Mouse (Mus musculus) heart, postnatal 4 days (tissue): ENCODE data around the gene Lpar2. TPM values are rescaled to one million over a fixed set of nuclear protein-coding genes. Genes with fewer than 3 reads are reported as not detected.

Source experiments
- DNase-seq: peaks from one replicate; pipeline ENCODE4 v3.0.0; 2021
- total RNA-seq, 2 experiments: library from RNA; stranded (reverse); gene quantifications; 2 replicates each; pipeline ENCODE4 v1.2.3; 2021

The Lpar2 gene
- total RNA-seq, result 1 to 10 TPM in 1 of 2 experiments, under 1 TPM in 1; 0.91 to 1.1 TPM

DNA sequence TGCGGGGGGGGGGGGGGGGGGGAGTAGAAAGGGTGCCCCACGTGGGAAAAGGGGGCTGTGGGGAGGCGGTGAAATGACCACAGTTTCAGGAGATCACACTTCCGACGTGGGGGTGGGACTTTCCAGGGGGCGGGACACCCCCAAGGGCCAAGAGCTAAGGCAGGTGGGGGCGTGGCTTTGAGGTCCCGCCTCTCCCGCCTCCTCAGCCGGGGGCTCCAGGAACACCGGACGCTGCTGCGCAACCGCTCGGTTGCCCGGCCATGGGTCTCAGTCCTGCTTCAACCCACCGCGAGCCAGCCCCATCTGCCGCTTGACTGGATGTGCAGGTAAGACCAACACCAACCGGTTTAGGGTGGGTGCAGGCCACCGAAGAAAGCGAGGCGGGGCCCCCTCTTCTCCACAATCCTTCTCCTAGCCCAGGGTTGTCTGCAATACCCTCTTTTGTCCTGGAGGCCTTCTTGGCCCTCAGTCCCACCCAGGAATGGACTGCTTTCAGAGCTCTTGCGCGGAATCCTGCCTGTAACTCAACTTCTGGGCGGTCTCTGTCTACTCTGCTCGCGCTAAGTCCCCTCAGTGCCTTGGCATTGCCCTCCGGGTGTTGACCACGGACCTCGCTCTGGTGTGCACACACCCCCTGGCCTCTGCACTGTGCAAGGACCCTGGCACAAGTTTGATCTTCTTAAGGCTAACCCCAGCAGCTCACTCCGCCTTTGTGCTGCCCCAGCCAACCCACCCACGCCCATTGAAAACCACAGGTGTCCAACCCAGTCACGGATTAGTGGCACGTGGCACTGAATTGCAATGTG, at the start of gene Lpar2:
Gene Lpar2, plus strand, starts transcription at position 44 of the 806 bp plus-strand sequence.
- DNase-seq, result peak; percentile 44

DNA sequence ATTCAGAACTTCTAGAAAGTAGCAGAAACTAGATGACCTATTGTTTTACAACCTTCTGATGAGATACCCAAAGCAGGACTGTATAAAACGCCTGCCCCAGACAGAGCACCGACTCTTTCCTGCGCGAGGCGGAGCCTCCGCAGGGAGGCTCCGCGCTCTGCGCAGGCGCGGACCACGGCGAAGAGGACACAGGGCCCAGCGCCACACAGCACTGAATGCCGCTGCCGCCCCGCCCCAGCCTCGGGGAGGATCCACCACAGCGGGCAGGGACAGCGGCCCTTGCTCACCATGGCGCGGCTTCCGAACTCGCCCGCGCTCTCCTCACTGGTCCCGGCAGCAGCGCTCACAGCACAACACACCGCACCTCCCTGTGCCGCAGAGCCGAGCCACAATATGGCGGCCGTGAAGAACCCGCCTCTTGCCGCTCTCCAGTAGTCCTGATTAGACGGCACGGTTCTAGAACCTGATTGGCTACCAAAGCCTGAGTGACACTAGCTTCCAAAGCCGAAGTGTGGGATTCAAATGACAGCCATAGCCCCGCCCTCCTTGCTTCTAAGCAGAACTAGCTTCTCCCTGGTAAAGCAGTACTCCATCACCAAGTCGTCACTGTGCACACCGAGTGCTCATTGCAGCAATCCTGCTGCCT, 47.6 kb upstream of the Lpar2 start, which contains the start of gene Gm20422:
Gene Gm20422, minus strand, starts transcription at position 384 of the 646 bp plus-strand sequence.
- peak; percentile 87 for DNase-seq

DNA sequence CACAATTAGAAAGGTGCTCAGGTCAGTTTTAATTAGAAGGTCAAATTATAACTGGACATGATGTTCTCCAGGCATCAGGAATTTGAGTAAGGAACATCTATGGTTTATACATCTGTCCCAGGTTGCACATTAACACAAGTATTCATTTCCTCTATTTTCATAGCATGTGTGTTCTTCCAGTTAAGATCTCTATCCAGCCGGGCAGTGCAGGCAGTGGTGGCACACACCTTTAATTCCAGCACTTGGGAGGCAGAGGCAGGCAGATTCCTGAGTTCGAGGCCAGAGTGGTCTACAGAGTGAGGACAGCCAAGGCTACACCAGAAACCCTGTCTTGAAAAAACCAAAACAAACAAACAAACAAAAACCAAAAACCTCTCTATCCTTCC, 47.1 kb upstream of the Lpar2 start:
- DNase-seq, result no peak

DNA sequence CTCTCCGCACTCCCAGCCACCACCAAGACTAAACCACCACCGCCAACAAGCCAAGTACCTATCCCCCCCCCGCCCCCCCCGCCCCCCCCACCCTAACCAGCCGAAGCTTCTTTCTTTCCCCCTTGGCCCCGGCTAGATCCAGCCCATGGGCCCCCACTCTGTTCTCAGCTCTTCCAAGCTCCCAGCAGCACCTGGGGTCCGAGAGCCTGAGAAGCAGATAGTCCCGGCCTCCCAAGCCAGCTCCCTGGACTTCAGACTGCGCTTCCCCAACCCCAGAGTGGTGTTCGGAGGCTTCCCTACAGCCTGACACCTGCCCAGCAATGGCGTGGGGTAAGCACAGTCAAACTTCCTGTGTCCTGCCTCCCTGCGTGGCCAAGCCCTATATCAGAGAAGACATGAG, 45.1 kb upstream of the Lpar2 start:
- no peak for DNase-seq

DNA sequence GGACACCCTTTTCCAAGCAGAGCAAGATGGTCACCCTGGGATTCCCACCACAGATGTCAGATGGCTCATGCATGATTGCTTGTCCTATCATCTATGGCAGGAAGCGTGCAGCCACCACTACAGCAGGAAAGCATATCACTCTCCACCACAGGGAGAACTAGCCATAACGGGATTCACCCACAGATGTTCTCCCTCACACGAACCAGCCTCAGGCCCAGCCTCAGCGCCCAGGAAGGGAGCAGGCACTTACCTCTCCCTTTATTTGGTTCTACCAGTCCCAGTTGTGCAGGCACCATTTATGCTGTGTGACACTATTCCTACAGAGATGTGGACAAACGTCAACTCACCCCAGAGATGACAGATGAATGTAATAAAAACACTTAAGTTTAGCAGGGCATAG, 33.1 kb upstream of the Lpar2 start:
- no peak for DNase-seq

DNA sequence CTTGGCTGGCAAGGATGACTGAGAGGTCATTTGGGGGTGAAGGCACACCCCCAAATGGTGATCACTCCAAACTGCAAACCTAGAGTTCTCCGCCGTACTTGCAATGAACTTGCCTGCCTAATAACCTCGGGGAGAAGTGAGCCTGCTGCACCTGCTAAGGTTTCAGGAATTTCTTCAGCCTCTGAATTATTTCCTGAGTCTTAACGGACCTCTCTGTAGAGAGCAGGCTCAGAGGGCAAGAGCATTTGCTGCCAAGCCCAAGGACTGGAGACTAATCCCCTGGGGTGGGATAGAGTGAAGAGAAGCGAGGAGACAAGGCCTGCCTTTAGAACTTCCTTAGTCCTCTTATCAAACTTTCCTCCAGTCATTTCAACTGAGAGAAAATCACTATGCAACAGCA, 32.5 kb upstream of the Lpar2 start:
- no peak for DNase-seq

DNA sequence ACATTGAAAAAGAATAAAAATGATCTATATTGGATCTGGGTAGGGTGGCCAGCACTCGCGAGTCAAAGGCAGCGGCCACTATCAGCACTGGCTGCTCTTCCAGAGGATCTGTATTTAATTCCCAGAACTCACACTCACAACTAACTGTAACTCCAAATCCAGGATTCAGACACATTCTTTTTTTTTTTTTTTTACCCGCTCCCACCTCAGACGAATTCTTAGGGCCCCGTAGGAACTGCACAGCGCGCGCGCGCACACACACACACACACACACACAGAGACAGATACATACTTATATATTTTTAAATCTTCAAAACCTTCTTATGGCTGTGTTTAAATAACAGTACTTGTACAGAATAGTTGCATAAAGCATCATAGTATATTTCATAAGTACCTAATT, 31.9 kb upstream of the Lpar2 start:
- DNase-seq, result no peak

DNA sequence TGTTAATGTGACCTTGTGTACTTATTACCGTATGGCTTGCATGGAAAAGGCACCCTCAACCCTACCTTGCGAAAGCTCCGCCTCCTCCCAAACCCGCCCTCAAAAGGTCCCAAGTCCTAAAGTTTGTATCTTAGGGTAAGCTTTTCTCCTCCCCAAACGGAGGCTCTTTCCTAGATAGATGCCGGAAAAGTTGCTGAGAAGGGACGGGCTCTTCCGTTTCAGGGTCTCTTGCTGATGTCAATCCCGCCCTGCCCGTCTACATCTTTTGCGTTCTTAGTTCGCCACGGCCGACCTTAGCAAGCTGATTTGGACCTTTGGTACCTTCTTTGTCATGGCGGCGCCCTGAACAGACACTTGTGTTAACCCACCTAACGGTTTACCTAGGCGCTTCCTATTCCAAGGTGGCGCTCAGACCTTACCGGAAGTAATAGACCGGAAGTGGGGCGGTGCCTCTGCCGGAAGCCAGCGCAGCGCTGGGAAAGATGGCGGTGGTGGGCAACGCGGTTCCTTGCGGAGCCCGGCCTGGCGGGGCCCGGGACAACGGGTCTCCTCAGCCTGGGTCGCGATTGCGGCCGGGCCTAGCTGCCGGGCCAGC, 31.4 kb upstream of the Lpar2 start, which contains the start of the genes Atp13a1 and Zfp866:
Gene Atp13a1, plus strand, starts transcription at position 391 of the 595 bp plus-strand sequence.
Gene Zfp866, minus strand, starts transcription at position 406 of the 595 bp plus-strand sequence.
- DNase-seq, result peak; percentile 91

DNA sequence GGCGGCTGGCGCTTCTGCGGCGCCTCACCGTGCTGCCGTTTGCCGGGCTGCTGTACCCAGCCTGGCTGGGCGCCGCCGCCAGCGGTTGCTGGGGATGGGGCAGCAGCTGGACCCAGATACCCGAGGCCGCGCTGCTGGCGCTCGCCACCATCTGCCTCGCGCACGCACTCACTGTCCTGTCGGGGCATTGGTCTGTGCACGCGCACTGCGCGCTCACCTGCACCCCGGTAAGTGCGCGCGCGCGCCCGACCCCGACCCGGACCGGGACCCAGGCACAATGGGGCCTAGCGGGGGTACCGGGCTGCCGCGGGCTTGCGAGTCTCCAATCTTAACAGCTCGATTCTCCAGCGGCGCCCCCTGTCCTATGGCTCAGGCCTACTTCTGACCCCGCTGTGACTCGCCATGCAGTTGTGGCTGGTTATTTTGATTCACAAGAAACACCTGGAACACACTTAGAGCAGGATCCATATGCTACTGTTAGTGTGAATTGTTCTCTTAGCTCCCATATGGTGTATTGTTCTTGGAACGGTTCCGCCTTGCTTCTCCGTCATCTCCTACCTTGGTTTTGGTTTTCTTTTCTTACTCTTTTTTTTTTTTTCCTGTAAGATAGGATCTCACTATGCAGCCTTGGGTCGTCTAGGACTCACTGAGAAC, 30.7 kb upstream of the Lpar2 start:
- DNase-seq, result peak; percentile 45

DNA sequence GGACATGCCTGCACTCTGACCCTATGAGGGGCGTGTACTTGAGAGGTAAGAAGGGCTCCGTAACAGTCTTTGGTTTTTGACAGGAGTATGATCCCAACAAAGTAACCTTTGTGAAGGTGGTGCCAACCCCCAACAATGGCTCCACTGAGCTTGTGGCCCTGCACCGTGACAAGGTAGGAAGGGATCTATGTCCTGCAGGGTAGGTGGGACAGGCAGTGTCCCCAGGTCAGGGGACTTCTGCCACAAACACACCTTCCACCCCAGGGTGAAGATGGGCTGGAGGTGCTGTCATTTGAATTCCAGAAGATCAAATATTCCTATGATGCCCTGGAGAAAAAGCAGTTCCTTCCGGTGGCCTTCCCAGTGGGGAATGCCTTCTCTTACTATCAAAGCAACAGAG, 28.6 kb upstream of the Lpar2 start:
- DNase-seq, result no peak

DNA sequence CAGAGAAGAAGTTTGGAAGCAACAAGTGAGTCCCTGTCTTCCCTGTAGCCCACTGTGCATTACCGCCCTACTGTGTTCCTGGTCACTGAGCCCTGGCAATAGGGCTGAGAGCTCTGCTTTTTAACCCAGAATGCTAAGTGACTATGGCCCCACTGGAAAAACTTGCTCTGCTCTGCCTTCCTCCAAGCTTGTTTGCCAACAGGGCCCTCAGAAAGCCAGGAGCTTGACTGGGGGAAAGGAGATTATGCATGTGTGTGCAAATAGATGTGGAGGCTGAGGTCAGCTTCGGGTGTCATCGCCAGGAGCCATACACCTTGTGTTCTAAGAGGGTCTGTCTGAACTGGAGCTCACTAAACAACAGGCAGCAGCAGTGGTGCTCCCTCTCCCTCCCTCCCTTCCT, 28.1 kb upstream of the Lpar2 start:
- no peak for DNase-seq

DNA sequence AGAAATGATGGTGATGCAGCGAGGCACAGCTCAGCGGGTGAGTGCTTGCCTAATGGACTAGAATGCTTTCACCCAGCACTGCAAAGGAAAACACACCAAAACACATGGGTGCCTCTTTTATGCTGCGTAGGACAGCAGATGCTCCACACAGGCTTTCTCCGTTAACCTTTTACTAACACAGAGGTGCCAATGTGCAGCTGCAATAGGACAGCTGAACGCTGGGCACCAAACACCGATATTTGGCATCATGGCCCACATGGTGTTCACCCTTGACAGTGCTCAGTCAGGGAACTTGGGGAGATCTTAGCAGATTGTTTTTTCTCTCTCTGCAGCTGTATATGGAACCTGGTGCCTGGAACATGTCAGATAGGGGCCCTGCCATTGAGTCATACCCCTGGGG, 27.3 kb upstream of the Lpar2 start:
- no peak for DNase-seq

DNA sequence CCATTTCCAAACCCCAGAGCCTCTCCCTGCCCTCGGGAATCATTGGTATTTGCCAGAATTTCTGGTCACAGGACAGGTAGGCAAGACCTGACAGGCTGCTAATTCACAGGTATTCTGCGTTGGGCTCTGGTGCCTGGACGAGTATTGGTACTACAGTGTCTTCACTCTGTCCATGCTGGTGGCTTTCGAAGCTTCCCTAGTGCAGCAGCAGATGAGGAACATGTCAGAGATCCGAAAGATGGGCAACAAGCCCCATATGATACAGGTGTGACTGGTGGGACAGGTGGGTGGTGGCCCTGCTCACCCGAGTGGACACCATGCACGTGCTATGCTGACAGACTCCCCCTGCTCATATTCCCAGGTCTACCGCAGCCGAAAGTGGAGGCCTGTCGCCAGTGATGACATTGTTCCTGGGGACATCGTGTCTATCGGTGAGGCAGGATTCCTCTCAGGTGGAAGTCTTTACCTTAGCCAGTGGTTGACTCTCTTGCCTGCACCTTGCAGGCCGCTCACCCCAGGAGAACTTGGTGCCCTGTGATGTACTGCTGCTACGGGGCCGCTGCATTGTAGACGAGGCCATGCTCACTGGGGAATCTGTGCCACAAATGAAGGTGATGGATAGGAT, 25.4 kb upstream of the Lpar2 start:
- DNase-seq, result no peak

DNA sequence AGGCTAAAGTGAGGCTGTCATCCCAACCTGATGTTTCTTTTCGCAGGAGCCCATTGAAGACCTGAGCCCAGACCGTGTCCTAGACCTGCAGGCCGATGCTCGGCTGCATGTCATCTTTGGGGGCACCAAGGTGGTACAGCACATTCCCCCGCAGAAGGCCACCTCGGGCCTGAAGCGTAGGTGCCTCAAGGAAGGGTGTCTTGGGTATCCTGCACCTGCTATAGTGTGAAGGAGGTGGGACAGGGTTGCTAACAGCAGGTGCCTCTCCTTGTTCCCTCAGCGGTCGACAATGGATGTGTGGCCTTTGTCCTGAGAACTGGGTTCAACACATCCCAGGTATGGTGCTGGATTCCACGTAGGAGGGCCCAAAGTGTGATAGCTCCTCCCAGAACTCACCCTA, 24.6 kb upstream of the Lpar2 start:
- DNase-seq, result peak; percentile 2

DNA sequence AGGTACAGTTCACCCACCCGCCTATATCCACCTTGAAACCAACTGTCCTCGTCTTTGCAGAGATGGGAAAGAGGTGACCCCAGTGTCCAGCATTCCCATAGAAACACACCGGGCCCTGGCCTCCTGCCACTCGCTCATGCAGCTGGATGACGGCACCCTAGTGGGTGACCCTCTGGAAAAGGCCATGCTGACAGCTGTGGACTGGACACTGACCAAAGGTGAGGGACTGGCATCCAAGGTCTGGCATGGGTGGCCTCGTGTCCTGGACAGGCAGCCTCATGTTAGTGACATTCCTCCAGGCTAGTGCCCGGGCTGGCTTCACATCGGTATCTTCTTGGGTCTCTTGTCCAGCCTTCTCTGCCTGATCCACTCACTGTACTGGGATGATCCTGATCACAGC, 23.0 kb upstream of the Lpar2 start:
- peak; percentile 4 for DNase-seq

DNA sequence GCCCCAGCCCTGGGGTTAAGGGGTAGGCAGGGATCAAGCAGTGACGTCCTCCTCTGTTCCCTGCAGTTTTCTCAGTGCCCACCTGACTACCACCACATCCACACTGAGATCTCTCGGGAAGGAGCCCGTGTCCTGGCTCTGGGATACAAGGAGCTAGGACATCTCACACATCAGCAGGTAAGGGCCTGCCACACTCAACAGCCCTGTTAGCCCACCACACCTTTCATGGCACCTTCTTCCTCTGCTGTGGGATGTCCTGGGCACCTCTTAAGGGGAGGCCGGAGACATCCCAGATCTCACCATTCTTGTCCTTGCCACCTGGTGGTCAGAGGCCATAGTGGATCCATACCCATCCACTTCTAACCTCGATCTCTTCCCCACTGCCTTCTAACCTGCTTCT, 22.3 kb upstream of the Lpar2 start:
- DNase-seq, result peak; percentile 3

DNA sequence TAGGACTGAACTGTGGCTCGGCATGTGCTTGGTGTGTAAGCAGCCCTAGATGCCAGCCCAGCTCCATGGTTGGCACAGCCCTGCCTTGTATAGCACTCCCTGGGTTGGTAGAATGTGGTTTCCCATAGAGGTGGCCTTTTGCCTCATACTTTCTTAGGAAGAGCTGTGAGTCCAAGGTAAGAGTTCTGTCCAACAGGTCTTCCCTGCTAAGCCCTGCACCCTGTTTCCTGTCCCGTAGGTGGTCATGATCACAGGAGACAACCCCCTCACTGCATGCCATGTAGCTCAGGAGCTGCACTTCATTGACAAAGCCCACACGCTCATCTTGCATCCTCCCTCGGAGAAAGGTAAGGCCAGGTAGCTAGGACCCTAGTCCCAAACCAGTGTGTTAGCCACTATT, 20.4 kb upstream of the Lpar2 start:
- no peak for DNase-seq

DNA sequence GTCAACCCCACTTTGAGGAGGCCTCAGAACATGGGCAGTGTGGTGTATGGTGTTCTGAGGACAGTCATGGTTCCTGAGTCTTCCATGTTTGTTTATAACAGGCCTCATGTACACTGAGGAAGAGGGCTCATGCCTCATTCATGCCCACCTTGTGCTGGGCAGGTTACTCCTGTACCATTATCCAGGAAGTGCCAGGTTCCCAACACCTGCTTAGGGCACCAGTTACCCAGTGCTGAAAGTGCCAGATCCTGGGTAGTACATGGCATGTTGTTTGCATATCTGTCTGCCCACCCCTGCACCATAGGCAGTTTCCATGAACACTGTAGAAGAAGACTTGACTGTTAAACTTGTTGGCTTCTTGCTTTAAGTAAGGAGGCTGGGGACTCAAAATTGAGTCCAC, 20.0 kb upstream of the Lpar2 start:
- no peak for DNase-seq

DNA sequence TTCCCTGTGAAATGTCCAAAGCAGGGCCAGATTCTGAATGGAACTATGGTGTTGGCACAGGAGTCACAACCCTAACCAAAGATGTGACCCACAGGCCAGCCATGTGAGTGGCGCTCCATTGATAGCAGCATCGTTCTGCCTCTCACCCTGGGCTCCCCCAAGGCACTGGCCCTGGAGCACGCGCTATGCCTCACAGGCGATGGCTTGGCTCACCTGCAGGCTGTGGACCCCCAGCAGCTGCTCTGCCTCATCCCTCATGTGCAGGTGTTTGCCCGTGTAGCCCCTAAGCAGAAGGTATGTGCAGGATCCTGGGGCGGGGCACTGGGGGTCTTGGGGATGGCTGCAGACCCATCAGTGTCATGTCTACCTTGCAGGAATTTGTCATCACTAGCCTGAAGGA, 18.9 kb upstream of the Lpar2 start:
- DNase-seq, result no peak

DNA sequence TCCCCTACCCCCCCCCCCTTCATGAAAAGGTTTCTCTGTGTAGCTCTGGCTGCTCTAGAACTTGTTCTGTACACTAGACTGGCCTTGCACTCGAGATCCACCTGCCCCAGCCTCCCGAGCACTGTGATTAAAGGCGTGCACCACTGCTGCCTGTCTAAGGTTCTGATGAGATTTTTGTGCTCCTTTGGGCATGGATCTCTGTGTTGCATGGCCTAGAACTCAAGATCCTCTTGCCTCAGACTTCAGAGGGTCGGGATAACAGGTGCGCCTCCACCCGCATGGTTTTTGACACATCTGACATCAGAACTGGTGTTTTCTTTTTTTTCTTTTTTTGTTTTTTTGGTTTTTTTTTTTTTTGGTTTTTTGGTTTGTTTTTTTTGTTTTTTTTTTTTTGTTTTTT, 17.7 kb upstream of the Lpar2 start:
- no peak for DNase-seq

DNA sequence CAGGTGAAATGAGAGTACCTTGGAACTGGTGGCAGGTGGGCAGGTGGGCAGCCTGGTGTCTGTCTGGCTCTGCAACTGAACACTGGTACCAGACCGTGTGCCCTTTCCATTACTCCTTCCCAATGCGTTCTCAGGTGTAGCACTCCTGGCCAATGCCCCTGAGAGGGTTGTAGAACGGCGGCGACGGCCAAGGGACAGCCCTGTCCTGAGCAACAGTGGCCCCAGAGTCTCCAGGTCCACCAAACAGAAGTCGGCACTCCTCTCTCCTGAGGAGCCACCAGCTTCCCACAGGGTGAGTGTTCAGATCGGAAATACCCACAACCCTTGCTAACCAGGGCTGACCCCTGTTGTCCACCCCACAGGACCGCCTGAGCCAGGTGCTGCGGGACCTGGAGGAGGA, 17.1 kb upstream of the Lpar2 start:
- no peak for DNase-seq

DNA sequence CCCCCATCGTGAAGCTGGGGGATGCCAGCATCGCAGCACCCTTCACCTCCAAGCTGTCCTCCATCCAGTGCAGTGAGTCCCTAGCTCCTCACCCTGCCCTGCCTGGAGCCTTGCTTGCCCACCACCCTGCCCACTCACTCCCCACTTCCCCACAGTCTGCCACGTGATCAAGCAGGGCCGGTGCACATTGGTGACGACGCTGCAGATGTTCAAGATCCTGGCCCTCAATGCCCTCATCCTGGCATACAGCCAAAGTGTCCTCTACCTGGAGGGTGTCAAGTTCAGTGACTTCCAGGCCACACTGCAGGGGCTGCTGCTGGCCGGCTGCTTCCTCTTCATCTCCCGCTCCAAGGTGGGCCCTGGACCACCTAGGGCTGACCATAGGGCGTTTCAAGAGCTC, 16.7 kb upstream of the Lpar2 start:
- no peak for DNase-seq

DNA sequence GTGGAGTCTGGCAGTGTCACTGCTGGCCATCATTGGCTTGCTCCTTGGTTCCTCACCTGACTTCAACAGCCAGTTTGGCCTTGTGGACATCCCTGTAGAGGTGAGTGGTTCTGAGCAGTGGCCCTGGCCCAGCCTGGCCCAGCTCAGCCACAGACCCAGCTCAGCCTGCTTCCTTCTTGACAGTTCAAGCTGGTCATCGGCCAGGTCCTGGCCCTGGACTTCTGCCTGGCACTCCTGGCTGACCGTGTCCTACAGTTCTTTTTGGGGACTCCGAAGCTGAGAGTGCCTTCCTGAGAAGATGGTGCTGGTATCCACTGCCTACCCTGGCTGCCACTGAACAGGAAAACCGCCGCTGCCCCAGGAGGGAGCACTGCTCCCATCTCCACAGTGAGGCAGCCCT, 15.0 kb upstream of the Lpar2 start:
- DNase-seq, result no peak
